Mouse (Mus musculus) C2C12 (cell line): Measurements from ENCODE around the gene Phf11b.
"Not testable (repeated sequence)": the region's sequence is repeated elsewhere in the genome, so short reads cannot be mapped to it uniquely, and the experiment has no call there.

ENCODE experiments used
- CEBPB ChIP-seq: IDR thresholded peaks from one replicate; pipeline ENCODE4 v1.6.1; 2011; ENCODE audit warnings: low read depth, mild to moderate bottlenecking, control low read depth, moderate library complexity
- CTCF ChIP-seq: IDR thresholded peaks from one replicate; pipeline ENCODE4 v1.5.1; 2011; ENCODE audit not compliant: control insufficient read depth, insufficient read depth, insufficient read length
- MAX ChIP-seq: IDR thresholded peaks from one replicate; pipeline ENCODE4 v1.6.1; 2011; ENCODE audit warnings: mild to moderate bottlenecking, control low read depth
- MYOG ChIP-seq: IDR thresholded peaks from one replicate; pipeline ENCODE4 v1.6.1; 2011; ENCODE audit not compliant: control insufficient read depth, insufficient read length; ENCODE audit errors: extremely low read depth
- USF1 ChIP-seq: IDR thresholded peaks from one replicate; pipeline ENCODE4 v1.6.1; 2011; ENCODE audit warnings: low read depth, mild to moderate bottlenecking, control low read depth, moderate library complexity

GRCm38 (mm10) chr14:59319036-59319435 lies 22.1 kb downstream of the Phf11b start:
- TF ChIP-seq CTCF, USF1, CEBPB, MAX, MYOG: not testable (repeated sequence)
